Comparison of ENCODE assay signal across 18 mouse cellular contexts in the genomic region with DNA sequence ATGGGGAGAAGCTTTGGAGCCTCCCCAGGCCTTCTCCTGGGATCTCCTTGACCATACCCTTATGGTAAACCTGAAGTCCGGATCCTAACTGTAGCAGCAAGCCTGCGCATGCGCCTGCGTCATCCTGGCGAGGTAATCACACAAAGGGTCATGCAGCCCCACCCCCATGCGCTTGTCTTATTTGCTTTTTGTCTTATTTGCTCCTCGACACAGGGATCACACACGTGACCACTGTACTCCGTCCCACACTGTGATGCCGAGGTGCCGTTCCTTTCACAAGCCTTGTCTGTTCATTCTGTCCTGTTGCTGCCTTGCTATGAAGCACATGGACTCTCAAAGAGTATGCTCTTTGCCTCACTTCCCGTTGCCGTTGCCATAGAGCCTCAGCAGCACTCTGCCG.
"Had no signal": no experiment of that assay in that cellular context is flagged by ENCODE, and none has a peak within 500 bp of the region (broad histone marks: within the 10 kb centered on the region; RNA-seq: fewer than 3 reads in every experiment).

No protein-coding gene starts in this region.

- H3K27ac ChIP-seq: liver, embryonic 13.5 days; liver, embryonic 15.5 days; lung, embryonic 15.5 days; macrophage; midbrain, embryonic 13.5 days; midbrain, embryonic 15.5 days; neural tube, embryonic 12.5 days; stomach, embryonic 15.5 days had no signal

- DNase-seq: liver, embryonic 13.5 days; liver, postnatal 0 days; lung, adult 2 months; lung, postnatal 14 days; lung, postnatal 36 days; right cerebral cortex, postnatal 14 days; thymus, adult 18-20 months; thymus, postnatal 14 days; thymus, postnatal 36 days had no signal

- H3K9me3 ChIP-seq: liver, embryonic 13.5 days; liver, embryonic 15.5 days; lung, embryonic 15.5 days; midbrain, embryonic 13.5 days; midbrain, embryonic 15.5 days; neural tube, embryonic 12.5 days; stomach, embryonic 15.5 days had no signal

- H3K4me2 ChIP-seq: liver, embryonic 13.5 days; liver, embryonic 15.5 days; lung, embryonic 15.5 days; midbrain, embryonic 11.5 days; midbrain, embryonic 13.5 days; midbrain, embryonic 15.5 days; neural tube, embryonic 12.5 days; stomach, embryonic 15.5 days had no signal

- ATAC-seq: liver, postnatal 0 days; lung, postnatal 0 days; midbrain, embryonic 13.5 days; midbrain, embryonic 15.5 days had no signal

- H3K4me1 ChIP-seq: liver, embryonic 13.5 days; liver, embryonic 15.5 days had no signal

- H3K9ac ChIP-seq: liver, embryonic 13.5 days; liver, embryonic 15.5 days; liver, postnatal 0 days; lung, embryonic 15.5 days; midbrain, embryonic 13.5 days; midbrain, embryonic 15.5 days; neural tube, embryonic 12.5 days; stomach, embryonic 15.5 days had no signal

- H3K27me3 ChIP-seq: liver, embryonic 13.5 days; liver, embryonic 15.5 days; lung, embryonic 15.5 days; midbrain, embryonic 13.5 days; midbrain, embryonic 15.5 days; neural tube, embryonic 12.5 days; stomach, embryonic 15.5 days had no signal

- H3K4me3 ChIP-seq: liver, embryonic 13.5 days; liver, embryonic 15.5 days; lung, embryonic 15.5 days; midbrain, embryonic 13.5 days; midbrain, embryonic 15.5 days; neural tube, embryonic 12.5 days; stomach, embryonic 15.5 days had no signal

- H3K36me3 ChIP-seq: liver, embryonic 13.5 days; liver, embryonic 15.5 days; lung, embryonic 15.5 days; midbrain, embryonic 13.5 days; midbrain, embryonic 15.5 days; neural tube, embryonic 12.5 days; stomach, embryonic 15.5 days had no signal
